Mouse (Mus musculus) liver, adult 2 months (tissue): ENCODE data around the gene Taf5l.

ENCODE experiments used
- CTCF ChIP-seq: fragments of 200-500 bp; IDR thresholded peaks from 2 replicates; pipeline ENCODE4 v1.5.1; 2011; ENCODE audit warnings: low read depth, low read length, control low read depth
- POLR2A ChIP-seq: fragments of 200-500 bp; IDR thresholded peaks from 2 replicates; pipeline ENCODE4 v1.6.1; 2011; ENCODE audit warnings: low read length, control low read depth; ENCODE audit not compliant: insufficient read depth; ENCODE audit errors: extremely low read depth

DNA sequence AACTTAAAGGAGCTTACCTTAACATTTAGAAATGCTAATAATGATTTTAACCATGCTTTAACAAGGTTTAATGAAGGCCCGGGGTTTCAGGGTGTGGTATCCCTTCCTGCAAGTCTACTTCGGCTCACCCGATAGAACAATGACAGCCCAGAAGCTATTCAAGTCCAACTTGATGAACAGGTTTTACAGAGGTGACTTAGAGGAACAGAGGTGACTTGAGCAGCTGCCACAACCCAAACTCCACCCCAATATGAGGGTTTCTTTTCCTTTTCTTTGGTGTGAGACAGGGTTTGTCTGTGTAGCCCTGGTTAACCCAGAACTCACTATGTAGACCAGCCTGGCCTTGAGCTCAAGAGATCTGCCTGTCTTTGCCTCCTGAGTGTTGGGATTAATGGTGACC lies 27.2 kb downstream of the Taf5l start:
- TF ChIP-seq CTCF (no peak), POLR2A (no peak)
